Mouse (Mus musculus) neural tube, embryonic 14.5 days (tissue): ENCODE results near the gene Rrbp1. TPM values are rescaled to one million over a fixed set of nuclear protein-coding genes. Genes with fewer than 3 reads are reported as not detected.

Experiments used
- ATAC-seq: fragments of 200-750 bp; cut with Nextera tagmentation; 2 replicates; pipeline ENCODE4 v1.8.0; 2017; ENCODE audit warnings: low read depth, mild to moderate bottlenecking, moderate TSS enrichment, moderate library complexity
- H3K27ac ChIP-seq: fragments of 300-500 bp; sonication (generic); 2 replicates; pipeline ENCODE4 v1.5.1; 2014; ENCODE audit warnings: low read depth, mild to moderate bottlenecking, control low read depth, low read length, moderate library complexity, mixed read lengths
- H3K27me3 ChIP-seq: fragments of 300-500 bp; sonication (generic); 2 replicates; pipeline ENCODE4 v1.6.1; 2014; ENCODE audit warnings: low read length; ENCODE audit not compliant: control insufficient read depth, insufficient read depth
- H3K36me3 ChIP-seq: fragments of 300-500 bp; sonication (generic); 2 replicates; pipeline ENCODE4 v1.6.1; 2014; ENCODE audit warnings: low read length, mixed read lengths; ENCODE audit not compliant: control insufficient read depth, insufficient read depth
- H3K4me1 ChIP-seq: fragments of 300-500 bp; sonication (generic); 2 replicates; pipeline ENCODE4 v1.6.1; 2014; ENCODE audit warnings: low read length; ENCODE audit not compliant: control insufficient read depth, insufficient read depth
- H3K4me2 ChIP-seq: fragments of 300-500 bp; sonication (generic); 2 replicates; pipeline ENCODE4 v1.6.1; 2014; ENCODE audit warnings: mild to moderate bottlenecking, low read depth, low read length, control low read depth
- H3K4me3 ChIP-seq: fragments of 300-500 bp; sonication (generic); 2 replicates; pipeline ENCODE4 v1.5.1; 2014; ENCODE audit warnings: low read depth, low read length, control low read depth, mixed read lengths
- H3K9ac ChIP-seq: fragments of 300-500 bp; sonication (generic); replicated peaks from 2 replicates; pipeline ENCODE4 v1.6.1; 2014; ENCODE audit warnings: low read depth, mild to moderate bottlenecking, control low read depth, low read length, mixed read lengths
- H3K9me3 ChIP-seq: fragments of 300-500 bp; sonication (generic); 2 replicates; pipeline ENCODE4 v1.6.1; 2016; ENCODE audit warnings: low read length; ENCODE audit not compliant: control insufficient read depth
- WGBS: fragments of 180-500 bp; shearing (Covaris S2); extraction: QIAGEN DNeasy Blood & Tissue Kit; methylation state at CpG from one replicate; pipeline ENCODE4 v1.1.7; 2014; 5-methylcytosine and 5-hydroxymethylcytosine counted together
- polyA plus RNA-seq: library from polyadenylated mRNA; unstranded; fragments of >200 nt; fragmentation: Nextera tagmentation; extraction: Ambion mirVana; gene quantifications from 2 replicates; pipeline ENCODE4 v1.2.1, GENCODE M21; 2014

The Rrbp1 gene
- polyA plus RNA-seq = 32.7 and 46.0 TPM in 2 replicates

DNA sequence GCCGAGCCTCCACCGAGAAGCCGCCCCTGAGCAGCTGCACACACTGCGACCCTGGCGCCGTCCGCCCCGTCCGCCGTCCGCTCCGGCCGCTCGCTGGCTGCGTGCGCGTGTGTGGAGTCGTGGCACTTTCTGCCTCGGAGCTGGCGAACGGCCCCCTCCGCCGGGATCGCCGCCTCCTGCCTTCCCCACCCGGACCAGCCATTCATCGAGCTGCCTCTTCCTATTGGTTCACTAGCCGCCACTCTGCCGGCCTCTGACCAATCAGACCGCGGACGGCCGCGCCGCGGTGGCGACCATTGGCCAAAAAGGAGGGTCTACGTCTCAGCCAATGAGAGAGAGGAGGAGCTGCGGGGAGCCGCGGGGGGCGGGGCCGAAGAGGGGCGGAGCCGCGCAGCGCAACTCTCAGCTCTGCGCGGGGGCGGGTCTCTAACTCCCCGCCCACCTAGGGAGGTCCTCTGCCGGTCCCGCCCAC is at the start of gene Rrbp1:
Gene Rrbp1 (minus strand): TSS at position 184 of the 472 bp plus-strand sequence.
- no peaks in the 10 kb centered on the region for H3K36me3 ChIP-seq
- H3K4me2 ChIP-seq = peak within 1 kb of the TSS; percentile 54
- WGBS = under 1% methylated on average over 36 of the region's 53 CpGs
- peak; percentile 99 for ATAC-seq
- H3K27ac ChIP-seq = peak within 1 kb of the TSS; percentile 85
- H3K4me3 ChIP-seq = peak within 1 kb of the TSS; percentile 86
- no peaks in the 10 kb centered on the region for H3K9me3 ChIP-seq
- no peaks in the 10 kb centered on the region for H3K4me1 ChIP-seq
- peak within 1 kb of the TSS; percentile 76 for H3K9ac ChIP-seq
- no peaks in the 10 kb centered on the region for H3K27me3 ChIP-seq

DNA sequence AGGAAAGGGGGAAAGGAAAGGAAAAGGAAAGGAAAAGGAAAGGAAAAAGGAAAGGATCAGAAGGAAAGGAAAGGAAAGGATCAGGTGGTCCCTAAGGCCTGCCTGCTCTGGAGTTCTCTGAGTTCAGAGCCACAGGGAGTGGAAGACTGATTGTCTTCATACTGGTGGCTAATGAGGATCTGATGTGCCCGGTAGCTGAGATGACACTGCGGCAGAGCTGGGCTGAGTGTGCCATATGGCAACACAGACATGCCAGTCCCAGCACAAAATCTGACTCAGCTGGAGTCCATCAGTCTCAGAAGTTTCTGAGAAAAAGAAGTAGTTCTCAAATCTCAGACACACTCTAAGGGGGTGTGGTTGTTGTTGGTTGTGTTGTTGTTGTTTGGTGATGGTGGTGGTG is 46.7 kb upstream of the Rrbp1 start:
- Histone ChIP-seq H3K4me3 (no peak overlapping the region), H3K9ac (no peak overlapping the region), H3K27ac (no peak overlapping the region), H3K9me3 (no peaks in the 10 kb centered on the region), H3K36me3 (no peaks in the 10 kb centered on the region), H3K4me1 (no peaks in the 10 kb centered on the region), H3K4me2 (no peak overlapping the region), H3K27me3 (no peaks in the 10 kb centered on the region)
- WGBS = 81% methylated on average over 2 of the region's 2 CpGs
- ATAC-seq = no peak

DNA sequence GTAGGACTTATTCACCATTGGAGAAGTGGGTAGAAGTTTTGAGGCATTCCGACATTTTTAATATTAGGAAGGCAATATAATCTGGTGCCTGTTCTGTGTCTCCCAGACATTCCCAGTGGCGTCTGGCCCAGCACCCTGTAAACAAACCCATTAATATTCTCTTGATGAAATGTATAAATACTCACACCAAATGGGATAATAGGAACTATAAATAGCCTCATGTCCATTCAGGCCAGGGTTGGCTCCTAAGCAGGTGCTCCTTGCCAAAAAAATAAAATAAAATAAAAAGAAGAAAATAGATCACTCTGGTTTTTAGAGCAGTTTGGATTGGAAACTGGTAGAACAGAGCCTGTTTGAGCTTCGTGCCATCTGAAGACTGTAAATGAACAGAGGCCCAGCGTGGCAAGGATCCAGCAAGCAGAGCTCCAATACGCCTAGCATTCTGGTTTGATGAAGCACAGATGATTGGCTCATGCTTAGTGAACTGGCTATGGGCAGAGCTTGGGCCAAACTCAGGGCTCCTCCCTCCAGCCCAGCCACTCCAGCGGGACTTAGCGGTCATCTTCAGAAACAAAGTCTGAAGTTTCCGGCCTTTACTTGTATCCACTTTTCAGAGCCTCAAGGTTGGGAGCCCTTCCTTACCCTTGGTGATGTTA is 41.5 kb upstream of the Rrbp1 start:
- ATAC-seq = 0 out of 2 replicates have a peak, but pooled peaks have one; percentile 65
- no peaks in the 10 kb centered on the region for H3K27me3 ChIP-seq
- H3K36me3 ChIP-seq = no peaks in the 10 kb centered on the region
- H3K27ac ChIP-seq = no peak overlapping the region
- no peak overlapping the region for H3K4me2 ChIP-seq
- H3K4me3 ChIP-seq = no peak overlapping the region
- no peak overlapping the region for H3K9ac ChIP-seq
- no peaks in the 10 kb centered on the region for H3K9me3 ChIP-seq
- no peaks in the 10 kb centered on the region for H3K4me1 ChIP-seq
- WGBS = 87% methylated on average over 8 of the region's 8 CpGs

DNA sequence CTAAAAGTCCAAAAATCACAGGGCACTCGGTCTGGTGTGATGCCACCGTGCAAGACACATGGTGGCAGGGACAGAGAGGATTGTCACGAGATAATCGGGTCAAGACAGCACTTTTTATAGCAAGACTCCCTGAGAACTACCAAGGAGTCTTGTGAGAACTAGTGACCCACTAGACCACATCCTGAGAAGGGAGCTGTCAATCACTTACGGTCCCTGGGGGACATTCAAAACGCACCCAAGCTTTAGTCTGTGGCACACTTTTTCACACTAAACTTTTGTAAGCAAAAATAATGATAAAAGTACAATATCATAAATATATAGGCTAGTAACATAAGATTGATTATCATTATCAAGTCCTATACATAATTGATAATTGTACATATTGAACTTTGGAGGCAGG is 39.8 kb upstream of the Rrbp1 start:
- Histone ChIP-seq H3K9ac (no peak overlapping the region), H3K27ac (no peak overlapping the region), H3K4me2 (no peak overlapping the region), H3K4me1 (no peaks in the 10 kb centered on the region), H3K9me3 (no peaks in the 10 kb centered on the region), H3K4me3 (no peak overlapping the region), H3K27me3 (no peaks in the 10 kb centered on the region), H3K36me3 (no peaks in the 10 kb centered on the region)
- ATAC-seq = no peak
- 92% methylated on average over 6 of the region's 6 CpGs for WGBS

DNA sequence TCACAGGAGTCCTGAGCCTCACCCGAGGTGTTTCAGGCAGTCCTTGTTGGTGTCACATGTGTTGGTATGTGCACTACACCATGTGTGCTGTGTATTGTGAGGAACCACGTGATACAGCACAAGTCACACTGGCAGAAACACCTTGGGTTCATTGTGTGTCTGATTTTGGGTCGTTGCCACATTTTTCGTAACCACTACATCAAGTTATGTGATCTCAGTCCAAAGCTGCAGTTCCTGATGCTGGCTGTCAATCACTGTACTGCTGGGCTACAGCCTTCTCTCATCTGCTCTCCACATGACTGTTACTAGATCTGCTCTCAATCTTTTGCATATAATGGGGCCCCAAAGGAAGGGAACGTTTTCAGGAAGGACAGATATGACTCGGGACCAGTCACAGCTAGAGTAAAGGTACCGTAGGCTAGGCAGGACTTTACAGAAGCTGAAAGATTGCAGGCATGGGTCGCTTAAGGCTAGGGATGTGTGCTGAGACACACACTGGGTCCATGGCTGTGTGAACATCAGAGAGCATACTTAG is 39.1 kb upstream of the Rrbp1 start:
- H3K27me3 ChIP-seq = no peaks in the 10 kb centered on the region
- H3K9me3 ChIP-seq = no peaks in the 10 kb centered on the region
- no peak for ATAC-seq
- no peak overlapping the region for H3K4me3 ChIP-seq
- 87% methylated on average over 8 of the region's 8 CpGs for WGBS
- H3K9ac ChIP-seq = no peak overlapping the region
- no peaks in the 10 kb centered on the region for H3K4me1 ChIP-seq
- H3K36me3 ChIP-seq = no peaks in the 10 kb centered on the region
- no peak overlapping the region for H3K27ac ChIP-seq
- H3K4me2 ChIP-seq = no peak overlapping the region

DNA sequence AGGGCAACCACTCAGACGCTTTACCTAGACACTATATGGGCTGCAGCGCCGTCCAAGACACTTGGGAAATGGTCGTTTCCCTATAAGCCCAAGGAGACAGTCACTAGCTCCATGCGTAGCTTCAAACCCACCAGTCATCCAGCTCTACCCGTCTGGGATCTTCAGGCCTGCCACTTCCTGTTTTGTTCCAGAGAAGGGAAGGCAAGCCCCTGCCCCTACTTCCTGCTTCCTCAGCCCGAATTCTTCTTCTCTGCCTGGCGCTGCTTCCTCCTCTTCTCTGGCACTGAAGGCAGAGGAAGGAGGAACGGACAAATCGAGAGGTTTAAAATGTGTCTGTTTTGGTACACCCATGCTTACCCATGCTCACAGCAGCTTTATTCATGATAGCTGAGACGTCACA is 35.9 kb upstream of the Rrbp1 start:
- Histone ChIP-seq H3K4me1 (no peaks in the 10 kb centered on the region), H3K9me3 (no peaks in the 10 kb centered on the region), H3K9ac (no peak overlapping the region), H3K27me3 (no peaks in the 10 kb centered on the region), H3K4me3 (no peak overlapping the region), H3K36me3 (no peaks in the 10 kb centered on the region), H3K4me2 (no peak overlapping the region), H3K27ac (no peak overlapping the region)
- ATAC-seq = no peak
- WGBS = 76% methylated on average over 11 of the region's 11 CpGs

DNA sequence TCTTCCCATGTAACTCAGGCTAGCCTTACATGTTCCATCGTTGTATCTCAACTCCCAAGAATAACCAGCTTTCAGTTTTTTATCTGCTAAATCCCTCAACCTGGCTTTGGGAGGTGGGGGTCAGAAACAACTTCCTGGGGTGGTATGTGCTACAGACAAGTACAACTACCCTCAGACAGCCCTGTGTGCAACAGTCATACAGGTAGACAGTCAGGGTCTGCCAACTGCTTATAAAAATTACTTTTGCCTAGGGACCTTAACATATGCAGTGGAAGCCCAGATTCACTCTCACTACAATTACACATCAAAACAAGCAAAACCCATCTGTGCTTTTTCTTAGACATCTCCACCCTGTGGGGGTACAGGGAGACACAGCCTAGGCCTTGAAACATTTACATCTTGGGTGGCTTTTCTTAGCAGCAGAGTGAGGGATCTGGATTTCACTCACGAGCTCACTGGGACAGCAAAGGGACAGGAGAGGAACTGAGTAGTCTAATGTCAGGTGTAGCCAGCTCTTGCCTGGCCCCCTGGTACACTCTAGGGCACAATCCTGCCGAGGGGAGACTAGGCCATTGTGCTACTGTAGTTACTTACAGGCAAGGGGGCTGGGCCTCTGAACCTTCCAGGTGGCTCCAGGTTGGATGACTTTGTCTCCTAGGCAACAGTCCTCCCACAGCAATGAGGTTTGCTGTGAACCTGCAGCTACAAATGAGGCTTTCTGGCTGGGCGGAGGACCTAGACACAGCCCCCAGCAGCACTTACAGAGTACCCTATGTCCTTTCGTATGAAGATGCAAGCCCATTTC is 34.9 kb upstream of the Rrbp1 start:
- Histone ChIP-seq H3K9me3 (0 out of 2 replicates have a peak, but pooled peaks cover 3% of the 10 kb centered on the region), H3K4me3 (no peak overlapping the region), H3K27me3 (no peaks in the 10 kb centered on the region), H3K27ac (no peak overlapping the region), H3K4me1 (no peaks in the 10 kb centered on the region), H3K36me3 (no peaks in the 10 kb centered on the region), H3K4me2 (no peak overlapping the region), H3K9ac (no peak overlapping the region)
- 0 out of 2 replicates have a peak, but pooled peaks have one; percentile 21 for ATAC-seq
- 72% methylated on average over 5 of the region's 5 CpGs for WGBS

DNA sequence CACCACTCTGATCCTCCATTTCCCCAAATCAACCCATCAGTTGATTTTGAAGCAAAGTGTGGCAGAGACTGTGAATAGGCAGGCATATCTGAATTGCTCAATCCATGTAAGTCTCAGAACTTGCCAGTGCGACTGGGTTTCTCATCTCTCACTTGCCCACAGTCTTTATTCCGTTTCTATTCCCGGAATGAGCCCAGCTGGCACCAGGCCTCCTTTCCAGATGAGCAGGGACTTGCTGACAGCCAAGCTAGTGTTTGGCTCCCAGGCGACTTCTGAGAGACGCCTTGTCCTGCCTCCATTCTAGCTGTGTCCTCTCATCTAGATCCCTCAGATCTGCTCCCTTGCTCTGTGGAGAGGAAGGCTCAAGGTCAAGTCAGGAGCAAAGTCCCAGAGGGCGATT is 33.7 kb upstream of the Rrbp1 start:
- H3K27ac ChIP-seq = no peak overlapping the region
- WGBS = 79% methylated on average over 6 of the region's 6 CpGs
- no peak for ATAC-seq
- H3K4me1 ChIP-seq = no peaks in the 10 kb centered on the region
- H3K9ac ChIP-seq = no peak overlapping the region
- H3K36me3 ChIP-seq = no peaks in the 10 kb centered on the region
- no peaks in the 10 kb centered on the region for H3K27me3 ChIP-seq
- 0 out of 2 replicates have a peak, but pooled peaks cover 3% of the 10 kb centered on the region for H3K9me3 ChIP-seq
- H3K4me2 ChIP-seq = no peak overlapping the region
- H3K4me3 ChIP-seq = no peak overlapping the region

DNA sequence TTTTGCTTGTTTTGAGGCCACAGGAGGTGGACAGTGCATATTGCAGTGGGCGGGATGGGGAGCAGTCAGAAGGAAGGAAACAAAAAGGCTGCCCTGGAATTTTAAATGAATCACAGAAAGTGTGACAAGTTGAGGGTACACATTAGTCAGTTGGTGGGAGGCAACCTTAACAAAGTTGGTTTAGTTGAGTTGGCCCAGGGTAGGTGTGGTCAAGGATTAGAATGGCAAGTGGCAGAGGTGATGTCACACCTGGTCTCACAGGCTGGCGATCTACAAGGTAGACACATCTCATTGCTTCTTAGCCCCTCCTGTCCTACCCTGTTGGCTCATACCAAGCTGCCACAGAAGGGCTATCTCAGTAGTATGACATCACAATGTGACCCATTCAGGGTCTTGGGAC is 21.6 kb upstream of the Rrbp1 start, which contains the start of gene Banf2:
Gene Banf2 (plus strand): TSS at position 396 of the 400 bp plus-strand sequence.
- 94% methylated on average over 2 of the region's 2 CpGs for WGBS
- Histone ChIP-seq H3K4me1 (no peaks in the 10 kb centered on the region), H3K27ac (no peak within 1 kb of the TSS), H3K27me3 (no peaks in the 10 kb centered on the region), H3K9ac (no peak within 1 kb of the TSS), H3K4me3 (no peak within 1 kb of the TSS), H3K9me3 (no peaks in the 10 kb centered on the region), H3K36me3 (no peaks in the 10 kb centered on the region), H3K4me2 (no peak within 1 kb of the TSS)
- no peak for ATAC-seq
